Mouse (Mus musculus) T-helper 17 cell (primary cell): Measurements from ENCODE around the gene Apaf1.

Source experiments
- in situ Hi-C, 2 experiments: fragments of 300-600 bp; cut with MboI, MseI; formaldehyde crosslinking; loops; 1 replicate in 1 of 2; 2 replicates in 1 of 2; pipeline ENCODE4 v1.15.1; 2025; ENCODE audit warnings: high pct_unique_total_duplicates in 2 of 2

The Apaf1 gene

GRCm38 (mm10) chr10:91082550-91083392, at the start of gene Apaf1, which contains the start of gene Ikbip:
Gene Apaf1 (minus strand): TSS chr10:91082770.
Gene Ikbip (plus strand): TSS chr10:91082940.
- in situ Hi-C loops = no loop called here

DNA sequence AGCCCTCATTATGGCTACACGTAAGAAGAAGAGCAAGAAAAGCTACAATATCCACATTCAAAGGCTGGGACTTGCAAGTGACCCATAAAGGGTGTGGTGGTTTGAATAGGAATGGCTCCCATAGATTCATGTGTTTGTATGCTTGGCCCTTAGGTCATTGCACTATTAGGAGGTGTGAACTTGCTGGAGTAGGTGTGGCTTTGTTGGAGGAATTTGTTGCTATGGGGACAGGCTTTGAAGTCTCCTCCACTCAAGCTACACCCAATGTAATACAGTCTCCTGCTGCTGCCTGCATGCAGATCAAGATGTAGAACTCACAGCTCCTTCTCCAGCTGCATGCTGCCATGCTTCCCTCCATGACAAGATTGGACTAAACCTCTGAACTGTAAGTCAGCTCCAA, 49.0 kb upstream of the Apaf1 start:
- in situ Hi-C loops = no loop called here

- in situ Hi-C loops = no loop called here
Measured at GRCm38 (mm10) chr10:91130792-91131191, 48.2 kb upstream of the Apaf1 start.

- in situ Hi-C loops = loop anchor here in 1 of 2 experiments (10.0 kb wide), 1 partner anchor 1444 kb away; the partner anchor contains the start of gene Scyl2
Measured at GRCm38 (mm10) chr10:91128551-91129160, 46.1 kb upstream of the Apaf1 start.

- in situ Hi-C loops = loop anchor here in 1 of 2 experiments (10.0 kb wide), 1 partner anchor 1443 kb away; the partner anchor contains the start of gene Scyl2
Measured at GRCm38 (mm10) chr10:91127395-91127794, 44.8 kb upstream of the Apaf1 start.

DNA sequence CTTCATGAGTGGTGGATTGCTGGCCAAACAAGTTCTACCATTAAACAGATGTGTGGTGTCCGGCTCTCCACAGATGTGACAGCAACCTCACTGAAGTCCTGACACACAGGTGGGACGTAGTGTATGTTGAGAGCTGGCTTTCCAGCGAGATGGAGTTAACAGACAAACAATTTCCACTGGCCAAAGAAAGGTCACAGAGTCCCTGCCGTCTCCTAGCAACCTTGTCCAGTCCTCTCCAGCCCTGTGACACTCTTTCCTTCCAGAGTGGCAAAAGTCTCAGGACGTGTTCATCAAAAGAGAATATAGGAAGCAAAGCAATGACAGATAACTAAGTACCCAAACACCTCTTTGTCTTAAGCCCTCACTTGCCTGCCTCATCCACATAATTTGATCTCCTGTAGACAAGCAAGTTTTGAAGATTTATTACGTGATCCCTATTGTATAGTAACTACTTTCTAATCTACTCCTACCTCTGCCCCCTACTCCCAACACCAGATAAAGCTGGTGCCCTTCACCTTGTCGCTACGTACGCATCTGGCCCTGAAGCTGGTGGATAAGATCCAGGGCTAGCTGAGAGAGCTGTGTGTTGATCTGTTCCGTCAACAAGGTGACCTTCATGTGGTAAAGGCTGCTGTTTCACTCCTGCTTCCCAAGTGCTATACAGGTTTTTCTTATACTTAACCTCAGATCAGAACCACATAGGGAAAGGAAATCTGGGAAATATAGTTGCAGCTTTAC, 44.2 kb upstream of the Apaf1 start:
- in situ Hi-C loops = loop anchor here in 1 of 2 experiments (10.0 kb wide), 1 partner anchor 1442 kb away; the partner anchor contains the start of gene Scyl2

- in situ Hi-C loops = loop anchor here in 1 of 2 experiments (5.0 to 10.0 kb wide), 2 partner anchors 47 to 1439 kb away; partner anchors contain the start of gene Scyl2
Measured at GRCm38 (mm10) chr10:91123828-91124822, 41.6 kb upstream of the Apaf1 start, which contains the start of gene Slc25a3. Gene Slc25a3 (minus strand): TSS chr10:91124059.

GRCm38 (mm10) chr10:91123281-91123827, 40.8 kb upstream of the Apaf1 start:
- in situ Hi-C loops = loop anchor here in 1 of 2 experiments (5.0 to 10.0 kb wide), 2 partner anchors 46 to 1439 kb away; partner anchors contain the start of gene Scyl2

GRCm38 (mm10) chr10:91122646-91123045, 40.1 kb upstream of the Apaf1 start:
- in situ Hi-C loops = loop anchor here in 1 of 2 experiments (5.0 to 10.0 kb wide), 2 partner anchors 45 to 1438 kb away; partner anchors contain the start of gene Scyl2

GRCm38 (mm10) chr10:91116958-91117357, 34.4 kb upstream of the Apaf1 start:
- in situ Hi-C loops = loop anchor here in 1 of 2 experiments (5.0 kb wide), 1 partner anchor 35 kb away; no protein-coding TSS in a partner anchor

- in situ Hi-C loops = no loop called here
Measured at GRCm38 (mm10) chr10:91109841-91110240, 27.3 kb upstream of the Apaf1 start.

DNA sequence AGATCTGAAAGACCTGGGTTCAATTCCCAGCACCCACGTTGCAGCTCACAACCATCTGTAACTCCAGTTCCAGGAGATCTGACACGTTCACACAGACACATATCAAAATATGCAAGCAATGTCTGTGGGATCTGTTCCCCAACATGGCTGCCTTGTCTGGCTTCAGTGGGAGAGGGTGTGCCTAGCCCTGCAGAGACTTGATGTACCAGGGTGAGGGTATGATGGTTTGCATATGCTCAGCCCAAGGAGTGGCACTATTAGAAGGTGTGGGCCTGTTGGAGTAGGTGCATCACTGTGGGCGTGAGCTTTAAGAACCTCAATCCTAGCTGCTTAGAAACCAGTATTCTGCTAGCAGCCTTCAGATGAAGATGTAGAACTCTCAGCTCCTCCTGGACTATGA, 23.4 kb upstream of the Apaf1 start:
- in situ Hi-C loops = no loop called here

- in situ Hi-C loops = no loop called here
Measured at GRCm38 (mm10) chr10:91102799-91103590, 20.4 kb upstream of the Apaf1 start.

GRCm38 (mm10) chr10:91101936-91102335, 19.4 kb upstream of the Apaf1 start:
- in situ Hi-C loops = no loop called here

DNA sequence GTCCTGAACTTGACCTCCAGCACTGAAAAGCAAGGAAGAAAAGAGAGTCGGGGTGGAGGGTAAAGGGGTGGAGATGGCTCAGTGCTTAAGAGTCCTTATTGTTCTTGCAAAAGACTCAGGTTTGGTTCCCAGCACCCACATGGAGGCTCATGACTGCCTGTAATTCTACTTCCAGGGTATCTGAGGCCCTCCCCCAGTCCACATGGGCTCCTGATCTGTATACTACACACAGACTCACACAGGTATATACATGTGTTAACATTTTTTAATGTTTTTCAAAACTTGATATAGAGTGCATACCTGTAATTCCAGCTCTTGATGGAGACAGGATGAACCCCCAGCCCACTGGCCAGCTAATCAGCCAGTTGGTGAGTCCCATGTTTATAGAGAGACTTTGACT, 17.5 kb upstream of the Apaf1 start:
- in situ Hi-C loops = no loop called here

DNA sequence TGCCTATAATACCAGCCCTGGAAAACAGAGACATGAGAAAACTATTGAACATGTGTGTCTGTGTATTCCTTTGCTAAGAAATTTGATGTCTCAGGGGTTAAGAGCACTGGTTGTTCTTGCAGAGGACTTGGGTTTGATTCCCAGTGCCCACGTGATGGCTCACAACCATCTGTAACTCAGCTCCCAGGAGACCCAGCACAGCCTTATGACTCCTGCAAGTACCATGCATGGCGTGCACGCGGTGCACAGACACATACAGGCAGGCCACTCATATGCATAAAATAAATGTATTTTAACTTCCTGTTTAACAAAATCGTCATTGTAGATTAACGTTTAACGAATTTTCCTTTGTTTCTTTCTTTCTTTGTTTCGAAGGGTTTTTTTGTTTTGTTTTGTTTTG, 15.5 kb upstream of the Apaf1 start:
- in situ Hi-C loops = no loop called here

GRCm38 (mm10) chr10:91094251-91095104, 11.9 kb upstream of the Apaf1 start:
- in situ Hi-C loops = no loop called here

GRCm38 (mm10) chr10:91092812-91093211, 10.2 kb upstream of the Apaf1 start:
- in situ Hi-C loops = no loop called here
